Mouse (Mus musculus) CH12.LX (cell line): ENCODE data around the gene Tmem30c. TPM values are rescaled to one million over a fixed set of nuclear protein-coding genes. Genes with fewer than 3 reads are reported as not detected.
A peak's percentile ranks its signal among the peaks of the same experiment; 100 is the strongest.

Experiments
- DNase-seq: peaks from one replicate; pipeline ENCODE4 v3.0.0-alpha.2; 2013; ENCODE audit errors: extremely low read depth
- H3K27ac ChIP-seq: 2 replicates; pipeline ENCODE4 v1.5.1; 2012; ENCODE audit warnings: low read depth, mild to moderate bottlenecking, control low read depth, moderate library complexity; ENCODE audit not compliant: insufficient read depth
- H3K27me3 ChIP-seq: replicated peaks from 2 replicates; pipeline ENCODE3; 2012; ENCODE audit warnings: inconsistent platforms
- H3K36me3 ChIP-seq, 2 experiments: replicated peaks in 1 of 2; 2 replicates each; pipeline versions ENCODE3 to v1.6.1; 2012; ENCODE audit warnings: inconsistent platforms in 1 of 2, low read length in 1 of 2, mild to moderate bottlenecking in 1 of 2, mixed read lengths in 1 of 2, moderate library complexity in 1 of 2; ENCODE audit not compliant: control insufficient read depth in 1 of 2, insufficient read depth in 1 of 2
- H3K4me1 ChIP-seq, 2 experiments: 2 replicates each; pipeline ENCODE4 v1.6.1; 2012; ENCODE audit warnings: inconsistent platforms in 1 of 2, moderate library complexity in 1 of 2; ENCODE audit not compliant: insufficient read depth in 2 of 2, control insufficient read depth in 1 of 2
- H3K4me2 ChIP-seq: 2 replicates; pipeline ENCODE4 v1.6.1; 2012; ENCODE audit warnings: low read depth, mild to moderate bottlenecking, control low read depth; ENCODE audit not compliant: poor library complexity, insufficient read depth, severe bottlenecking
- H3K4me3 ChIP-seq, 3 experiments: fragments of 150-350 bp in 1 of 3; sonication (generic) in 1 of 3; replicated peaks in 1 of 3; 2 replicates each; pipeline versions ENCODE3 to v1.5.1; 2011 to 2012; ENCODE audit warnings: low read depth in 2 of 3, low read length in 2 of 3, mild to moderate bottlenecking in 2 of 3, moderate library complexity in 2 of 3, control low read depth in 1 of 3, improper control_type of control experiment in 1 of 3, inconsistent platforms in 1 of 3, mixed read lengths in 1 of 3; ENCODE audit not compliant: poor library complexity in 1 of 3
- H3K79me2 ChIP-seq: replicated peaks from 2 replicates; pipeline ENCODE4 v1.6.1; 2012; ENCODE audit warnings: mild to moderate bottlenecking, moderate library complexity; ENCODE audit not compliant: control insufficient read depth, poor library complexity, insufficient read depth, severe bottlenecking; ENCODE audit errors: extremely low read depth
- H3K9ac ChIP-seq: 2 replicates; pipeline ENCODE4 v1.6.1; 2012; ENCODE audit warnings: low read depth, mild to moderate bottlenecking, control low read depth, moderate library complexity; ENCODE audit not compliant: insufficient read depth
- H3K9me3 ChIP-seq: replicated peaks from 2 replicates; pipeline ENCODE3; 2012; ENCODE audit warnings: low read length, inconsistent platforms, mixed read lengths
- BHLHE40 ChIP-seq: IDR thresholded peaks from 2 replicates; pipeline ENCODE4 v1.6.1; 2011; ENCODE audit warnings: mild to moderate bottlenecking, low read depth, low read length, improper control_type of control experiment
- CHD1 ChIP-seq: IDR thresholded peaks from 2 replicates; pipeline ENCODE4 v1.6.1; 2012; ENCODE audit warnings: low read depth, low read length, improper control_type of control experiment, inconsistent platforms
- CHD2 ChIP-seq: IDR thresholded peaks from 2 replicates; pipeline ENCODE4 v1.6.1; 2011; ENCODE audit warnings: low read length, improper control_type of control experiment
- ELF1 ChIP-seq: IDR thresholded peaks from 2 replicates; pipeline ENCODE4 v1.6.1; 2014; ENCODE audit warnings: low read depth, mild to moderate bottlenecking, inconsistent platforms, low read length, improper control_type of control experiment
- EP300 ChIP-seq: IDR thresholded peaks from 2 replicates; pipeline ENCODE4 v1.6.1; 2011; ENCODE audit warnings: low read length, improper control_type of control experiment
- GABPA ChIP-seq: IDR thresholded peaks from 2 replicates; pipeline ENCODE4 v1.6.1; 2012; ENCODE audit warnings: low read depth, low read length, improper control_type of control experiment, inconsistent platforms; ENCODE audit not compliant: insufficient replicate concordance
- HCFC1 ChIP-seq: IDR thresholded peaks from 2 replicates; pipeline ENCODE4 v1.6.1; 2012; ENCODE audit warnings: low read depth, mild to moderate bottlenecking, inconsistent platforms, low read length, improper control_type of control experiment
- IRF4 ChIP-seq: IDR thresholded peaks from 2 replicates; pipeline ENCODE4 v1.6.1; 2014; ENCODE audit warnings: low read depth, mild to moderate bottlenecking, inconsistent platforms, low read length, improper control_type of control experiment
- JUN ChIP-seq: IDR thresholded peaks from 2 replicates; pipeline ENCODE4 v1.6.1; 2011; ENCODE audit warnings: low read depth, mild to moderate bottlenecking, low read length, improper control_type of control experiment, moderate library complexity; ENCODE audit not compliant: insufficient read depth
- JUND ChIP-seq: conservative IDR thresholded peaks from 2 replicates; pipeline ENCODE4 v1.6.1; 2011; ENCODE audit warnings: low read depth, low read length, improper control_type of control experiment
- KAT2A ChIP-seq: IDR thresholded peaks from 2 replicates; pipeline ENCODE4 v1.6.1; 2012; ENCODE audit warnings: low read length, improper control_type of control experiment, inconsistent platforms; ENCODE audit not compliant: insufficient replicate concordance
- MAX ChIP-seq: IDR thresholded peaks from 2 replicates; pipeline ENCODE4 v1.6.1; 2011; ENCODE audit warnings: low read length, improper control_type of control experiment
- MAZ ChIP-seq: IDR thresholded peaks from 2 replicates; pipeline ENCODE4 v1.6.1; 2012; ENCODE audit warnings: low read depth, mild to moderate bottlenecking, inconsistent platforms, low read length, improper control_type of control experiment, moderate library complexity
- MEF2A ChIP-seq: IDR thresholded peaks from 2 replicates; pipeline ENCODE4 v1.6.1; 2014; ENCODE audit warnings: low read depth, mild to moderate bottlenecking, inconsistent platforms, low read length, improper control_type of control experiment, borderline replicate concordance
- NELFE ChIP-seq: IDR thresholded peaks from 2 replicates; pipeline ENCODE4 v1.6.1; 2011; ENCODE audit warnings: low read depth, low read length, improper control_type of control experiment
- NRF1 ChIP-seq: IDR thresholded peaks from 2 replicates; pipeline ENCODE4 v1.6.1; 2014; ENCODE audit warnings: low read depth, mild to moderate bottlenecking, inconsistent platforms, low read length, improper control_type of control experiment, moderate library complexity
- PAX5 ChIP-seq: IDR thresholded peaks from 2 replicates; pipeline ENCODE4 v1.6.1; 2012; ENCODE audit warnings: low read length, inconsistent platforms, mixed read lengths
- POLR2A ChIP-seq: IDR thresholded peaks from 2 replicates; pipeline ENCODE4 v1.6.1; 2011; ENCODE audit warnings: low read depth, mild to moderate bottlenecking, improper control_type of control experiment, low read length
- POLR2AphosphoS2 ChIP-seq: IDR thresholded peaks from 2 replicates; pipeline ENCODE4 v1.6.1; 2011; ENCODE audit warnings: low read depth, low read length, improper control_type of control experiment
- RAD21 ChIP-seq: IDR thresholded peaks from 2 replicates; pipeline ENCODE4 v1.6.1; 2011; ENCODE audit warnings: low read depth, mild to moderate bottlenecking, low read length, improper control_type of control experiment, moderate library complexity
- RCOR1 ChIP-seq: conservative IDR thresholded peaks from 2 replicates; pipeline ENCODE4 v1.6.1; 2012; ENCODE audit warnings: low read depth, mild to moderate bottlenecking, inconsistent platforms, low read length, improper control_type of control experiment
- SMC3 ChIP-seq: IDR thresholded peaks from 2 replicates; pipeline ENCODE4 v1.6.1; 2011; ENCODE audit warnings: low read depth, low read length, improper control_type of control experiment
- TBP ChIP-seq: conservative IDR thresholded peaks from 2 replicates; pipeline ENCODE4 v1.6.1; 2011; ENCODE audit warnings: low read depth, low read length, improper control_type of control experiment
- TCF12 ChIP-seq: IDR thresholded peaks from 2 replicates; pipeline ENCODE4 v1.6.1; 2014; ENCODE audit warnings: low read depth, mild to moderate bottlenecking, inconsistent platforms, low read length, improper control_type of control experiment
- UBTF ChIP-seq: IDR thresholded peaks from 2 replicates; pipeline ENCODE4 v1.6.1; 2012; ENCODE audit warnings: low read depth, mild to moderate bottlenecking, inconsistent platforms, low read length, improper control_type of control experiment, moderate library complexity
- USF1 ChIP-seq: IDR thresholded peaks from 2 replicates; pipeline ENCODE4 v1.6.1; 2014; ENCODE audit warnings: low read depth, mild to moderate bottlenecking, inconsistent platforms, low read length, improper control_type of control experiment
- USF2 ChIP-seq: conservative IDR thresholded peaks from 2 replicates; pipeline ENCODE4 v1.6.1; 2011; ENCODE audit warnings: low read depth, low read length, improper control_type of control experiment
- ZMIZ1 ChIP-seq: IDR thresholded peaks from 2 replicates; pipeline ENCODE4 v1.6.1; 2012; ENCODE audit warnings: low read depth, mild to moderate bottlenecking, inconsistent platforms, low read length, improper control_type of control experiment
- ZNF384 ChIP-seq: IDR thresholded peaks from 2 replicates; pipeline ENCODE4 v1.6.1; 2012; ENCODE audit warnings: low read depth, low read length, improper control_type of control experiment, inconsistent platforms
- dilution Hi-C: fragments of 300-500 bp; cut with MboI; formaldehyde crosslinking; loops from 2 replicates; pipeline ENCODE4 v1.14.3; 2020; ENCODE audit warnings: low sequenced_read_pairs; ENCODE audit not compliant: extremely low pct_unique_long_range_greater_than_20kb, extremely low pct_ligation_motif_present
- in situ Hi-C: fragments of 300-500 bp; cut with MboI; formaldehyde crosslinking; loops from 3 replicates; pipeline ENCODE4 v1.14.3; 2019; ENCODE audit warnings: low sequenced_read_pairs, low pct_ligation_motif_present, low pct_unique_long_range_greater_than_20kb, mixed read lengths
- polyA plus RNA-seq: library from polyadenylated mRNA; unstranded; fragments of >175 nt; gene quantifications from 2 replicates; pipeline ENCODE4 v1.2.1, GENCODE M21; 2012; ENCODE audit warnings: low read depth; ENCODE audit not compliant: insufficient read length
- total RNA-seq, 2 experiments: library from RNA; depleted of rRNA; stranded (reverse); fragments of 300-350 nt in 1 of 2; fragments of >200 nt in 1 of 2; gene quantifications; 2 replicates each; pipeline ENCODE4 v1.2.3; 2012 to 2014

Gene Tmem30c
- total and polyA plus RNA-seq, 3 experiments, result 0.07 to 0.16 TPM; not detected in 1

DNA sequence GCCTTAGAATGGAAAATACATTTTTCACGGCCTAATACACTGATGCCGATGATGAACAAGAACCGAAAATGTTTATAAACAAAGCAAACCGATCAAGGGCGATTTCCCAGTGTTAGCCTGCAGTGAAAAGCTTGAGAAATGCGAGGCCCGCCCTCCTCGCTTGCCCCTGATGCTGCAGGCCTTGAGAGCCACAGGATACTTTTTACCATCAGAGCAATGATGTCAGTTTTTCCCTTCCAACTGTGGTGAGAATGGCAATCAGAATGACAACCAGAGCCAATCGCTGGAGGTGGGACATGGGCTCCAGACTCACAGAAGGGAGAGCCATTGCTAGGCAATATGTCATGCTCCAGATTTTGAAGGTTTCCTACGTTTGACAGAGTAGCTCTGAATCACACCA is 32.5 kb downstream of the Tmem30c start:
- Histone ChIP-seq H3K79me2 (no peaks in the 10 kb centered on the region), H3K4me3 (peak overlapping the region in 1 of 3 experiments; percentile 14), H3K27ac (peak overlapping the region; percentile 0; the same call in 1 of the 2 replicates), H3K36me3 (no peaks in the 10 kb centered on the region), H3K27me3 (no peaks in the 10 kb centered on the region), H3K4me1 (peaks cover 8 to 23% of the 10 kb centered on the region in 2 experiments), H3K9me3 (peaks cover 2% of the 10 kb centered on the region), H3K4me2 (peak overlapping the region; percentile 82), H3K9ac (peak overlapping the region; percentile 52)
- in situ Hi-C loops, result no loop called here
- TF ChIP-seq MAZ (no peak), PAX5 (no peak), KAT2A (no peak), JUND (peak; percentile 81), EP300 (no peak), MEF2A (no peak), RAD21 (no peak), USF2 (no peak), UBTF (no peak), JUN (peak; percentile 93), CHD2 (no peak), MAX (no peak), ZNF384 (no peak), TCF12 (no peak)
- dilution Hi-C loops, result no loop called here
- peak; percentile 81 for DNase-seq

- no peaks in the 10 kb centered on the region for H3K27me3 ChIP-seq
- dilution Hi-C loops, result no loop called here
- in situ Hi-C loops, result no loop called here
- TF ChIP-seq CHD2, result no peak
- no peak for TF ChIP-seq GABPA
- TF ChIP-seq HCFC1, result no peak
- no peak for TF ChIP-seq CHD1
- peak; percentile 84; the same call in 1 of the 2 replicates for TF ChIP-seq MAX
- TF ChIP-seq TBP, result peak; percentile 72
- no peak for TF ChIP-seq RCOR1
- TF ChIP-seq ZNF384, result peak; percentile 25; the same call in 1 of the 2 replicates
- no peak for TF ChIP-seq USF1
- no peak for TF ChIP-seq SMC3
- peak; percentile 90 for TF ChIP-seq BHLHE40
- no peak for TF ChIP-seq USF2
- no peak for TF ChIP-seq NRF1
- TF ChIP-seq IRF4, result peak; percentile 99
- TF ChIP-seq KAT2A, result no peak
- TF ChIP-seq MAZ, result no peak
- TF ChIP-seq POLR2A, result peak; percentile 37; the same call in 1 of the 2 replicates
- TF ChIP-seq MEF2A, result peak; percentile 73
- TF ChIP-seq PAX5, result no peak
- peak; percentile 78 for TF ChIP-seq TCF12
- TF ChIP-seq JUND, result no peak
- no peak for TF ChIP-seq JUN
- no peak; the same call in 1 of the 2 replicates for TF ChIP-seq RAD21
- peak; percentile 94 for TF ChIP-seq EP300
- TF ChIP-seq ZMIZ1, result no peak
- TF ChIP-seq NELFE, result no peak
- TF ChIP-seq POLR2AphosphoS2, result no peak
- peak; percentile 74 for TF ChIP-seq ELF1
Observed at GRCm38 (mm10) chr16:57259356-57260083, 33.1 kb downstream of the Tmem30c start.

More at GRCm38 (mm10) chr16:57259356-57260083, 33.1 kb downstream of the Tmem30c start:
- Histone ChIP-seq H3K27ac (peak overlapping the region; percentile 23; the same call in 1 of the 2 replicates), H3K36me3 (no peaks in the 10 kb centered on the region), H3K9ac (peak overlapping the region; percentile 52), H3K4me3 (peak overlapping the region in 1 of 3 experiments; percentile 14), H3K79me2 (no peaks in the 10 kb centered on the region), H3K4me1 (peaks cover 5 to 19% of the 10 kb centered on the region in 2 experiments), H3K4me2 (peak overlapping the region; percentile 82), H3K9me3 (peaks cover 2% of the 10 kb centered on the region)
- peak; percentile 95 for DNase-seq
